Mouse (Mus musculus): ENCODE data around the gene Slc51b.

The Slc51b gene

DNA sequence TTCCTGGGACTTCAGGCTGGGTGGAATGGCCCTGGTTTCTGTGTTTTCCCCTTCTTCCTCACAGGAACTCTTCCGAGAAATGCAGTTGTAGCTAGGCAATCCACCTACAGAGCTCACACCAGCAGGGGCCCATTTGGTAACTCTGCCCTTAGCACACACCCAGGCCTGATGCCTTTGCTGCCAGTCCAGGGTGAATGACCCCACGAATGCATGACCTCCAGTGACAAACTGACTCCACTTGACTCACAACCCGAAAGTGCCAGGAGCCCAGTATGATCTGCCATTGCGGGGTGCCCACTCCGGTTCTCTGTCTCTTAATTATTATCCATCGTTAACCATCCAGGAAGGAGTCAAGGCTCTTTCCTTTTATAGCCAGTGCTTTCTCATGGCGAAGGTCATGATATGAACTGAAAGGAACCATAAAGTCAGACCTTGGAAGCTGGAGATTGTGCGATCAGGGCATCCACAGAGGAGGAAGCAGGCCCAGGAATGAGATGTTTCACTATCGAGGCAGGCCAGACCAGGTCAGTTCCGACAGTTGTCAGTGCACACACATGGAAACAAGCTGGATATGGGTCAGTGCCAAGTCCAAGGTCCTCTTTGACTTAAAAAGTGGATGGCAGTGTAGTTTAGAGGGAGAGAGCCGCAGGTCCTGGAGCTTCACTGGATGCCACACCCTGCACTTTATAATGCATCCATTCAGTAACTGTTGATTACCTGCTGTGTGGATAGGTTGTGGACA lies at the start of gene Slc51b:
Gene Slc51b (minus strand): TSS at position 196 of the 742 bp plus-strand sequence.
- in situ Hi-C loops (cut with MboI, MseI) = loop anchor here (10.0 kb wide), 1 partner anchor 982 kb away; no protein-coding TSS in a partner anchor

DNA sequence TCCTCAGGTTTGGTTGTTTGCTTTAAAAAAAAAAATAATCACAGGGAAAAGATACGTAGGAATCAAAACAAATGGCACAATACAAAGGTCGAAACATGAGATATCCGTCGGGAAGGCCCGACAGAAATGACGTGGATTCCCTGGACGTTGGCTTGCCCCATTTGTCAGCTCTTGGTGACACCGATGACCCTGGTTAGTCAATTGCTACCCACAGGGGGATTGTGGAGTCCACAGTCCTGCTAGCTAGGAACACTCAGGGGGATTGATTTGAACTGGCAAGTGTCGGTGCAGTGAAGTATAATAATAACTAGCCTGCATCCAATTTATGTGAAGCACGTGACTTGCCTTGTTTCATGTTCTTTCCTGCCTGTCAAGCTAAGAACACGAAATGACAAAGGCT lies 44.9 kb upstream of the Slc51b start:
- in situ Hi-C loops (cut with MboI, MseI) = no loop called here

DNA sequence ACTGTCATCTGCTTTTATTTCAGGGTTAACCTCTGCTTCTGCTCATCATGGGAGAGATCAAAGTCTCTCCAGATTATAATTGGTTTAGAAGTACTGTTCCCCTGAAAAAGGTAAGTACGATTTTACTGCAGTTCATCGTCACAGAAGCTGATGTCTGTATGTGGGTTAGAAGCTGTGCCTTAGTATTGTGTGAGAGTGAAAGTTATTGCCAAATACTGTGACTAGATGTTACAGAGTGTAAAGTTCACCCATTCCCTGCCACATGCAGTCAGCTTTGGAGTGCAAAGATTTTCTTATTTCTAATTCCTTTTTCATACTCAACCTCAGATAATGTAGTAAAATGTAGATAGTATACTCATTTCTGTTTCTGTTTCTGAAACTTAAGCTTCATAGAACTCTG lies 42.5 kb upstream of the Slc51b start:
- in situ Hi-C loops (cut with MboI, MseI) = no loop called here

DNA sequence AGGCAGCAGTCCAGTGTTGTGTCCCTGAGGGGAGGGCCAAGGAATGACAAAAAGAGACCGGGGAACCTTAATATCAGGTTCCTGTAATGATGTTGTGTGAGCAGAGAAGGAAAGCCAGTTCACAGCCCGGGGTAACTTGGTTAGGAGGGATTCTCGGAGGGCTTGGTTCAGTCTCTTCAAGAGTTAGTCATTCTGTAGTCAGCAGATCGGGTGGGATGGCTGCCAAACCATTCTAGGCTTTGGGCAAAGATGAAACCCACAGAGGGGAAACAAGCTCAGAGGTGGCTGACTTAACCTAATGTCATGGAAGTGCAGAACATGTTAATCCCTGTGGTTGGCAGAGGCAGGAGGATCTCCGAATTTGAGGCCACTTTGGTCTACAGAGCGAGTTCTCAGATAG lies 41.4 kb upstream of the Slc51b start:
- in situ Hi-C loops (cut with MboI, MseI) = loop anchor here (5.0 kb wide), 1 partner anchor 118 kb away; the partner anchor contains the start of gene Plekho2

DNA sequence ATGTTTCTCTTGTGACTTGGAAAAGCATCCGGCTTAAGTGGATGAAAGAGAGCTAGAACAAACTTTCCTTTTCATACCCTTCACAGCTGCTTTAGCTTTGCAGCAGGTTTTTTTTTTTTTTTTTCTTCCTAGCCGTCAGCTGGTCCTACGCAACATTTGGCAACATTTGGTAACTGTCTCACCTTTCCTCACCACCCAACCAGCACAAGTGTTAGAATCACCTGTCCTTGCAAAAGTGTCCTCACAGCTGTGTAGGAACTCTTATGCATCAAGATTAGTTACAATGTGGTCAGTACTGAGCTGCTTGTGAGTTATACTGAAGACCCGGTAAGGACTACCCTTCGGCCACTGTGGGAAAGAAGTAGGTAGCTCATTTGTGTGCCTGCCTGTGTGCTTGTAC lies 39.8 kb upstream of the Slc51b start:
- in situ Hi-C loops (cut with MboI, MseI) = loop anchor here (5.0 kb wide), 1 partner anchor 120 kb away; the partner anchor contains the start of gene Plekho2

DNA sequence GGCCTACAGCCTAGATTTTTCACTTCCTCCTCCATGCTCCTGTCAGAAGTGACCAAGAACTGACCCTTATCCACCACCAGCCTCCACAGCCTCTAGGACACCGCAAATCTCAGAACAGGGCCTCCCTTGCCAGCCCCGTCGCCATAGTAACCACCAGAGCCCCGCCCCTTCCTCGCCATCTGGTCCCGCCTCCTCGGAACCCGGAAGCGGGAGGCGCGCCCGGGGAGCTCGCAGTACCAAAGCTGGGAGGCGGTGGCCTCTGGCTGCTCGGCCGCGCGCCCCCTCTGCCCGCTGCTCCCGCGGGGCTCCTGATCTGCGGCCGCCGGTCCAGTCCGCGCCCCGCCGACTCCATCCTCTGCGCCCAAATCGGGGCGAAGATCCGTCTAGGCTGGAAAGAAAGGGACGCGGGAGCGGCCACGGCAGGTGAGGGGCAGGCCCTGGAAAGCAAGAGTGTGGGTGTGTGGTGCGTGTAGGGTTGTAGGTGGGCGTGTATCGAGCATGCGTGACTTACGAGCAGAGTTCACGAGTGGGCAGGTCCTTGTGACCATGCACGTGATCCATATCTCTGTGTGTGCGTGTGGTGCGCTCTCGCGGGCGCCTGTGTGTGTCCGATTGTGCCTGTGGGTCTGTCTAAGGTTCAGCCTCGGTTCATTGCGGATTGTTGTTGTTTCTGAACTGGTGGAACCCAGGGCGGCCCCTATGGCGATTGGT lies 38.1 kb upstream of the Slc51b start, which contains the start of gene Spg21:
Gene Spg21 (plus strand): TSS at position 216 of the 711 bp plus-strand sequence.
- in situ Hi-C loops (cut with MboI, MseI) = loop anchor here (5.0 kb wide), 1 partner anchor 121 kb away; the partner anchor contains the start of gene Plekho2

DNA sequence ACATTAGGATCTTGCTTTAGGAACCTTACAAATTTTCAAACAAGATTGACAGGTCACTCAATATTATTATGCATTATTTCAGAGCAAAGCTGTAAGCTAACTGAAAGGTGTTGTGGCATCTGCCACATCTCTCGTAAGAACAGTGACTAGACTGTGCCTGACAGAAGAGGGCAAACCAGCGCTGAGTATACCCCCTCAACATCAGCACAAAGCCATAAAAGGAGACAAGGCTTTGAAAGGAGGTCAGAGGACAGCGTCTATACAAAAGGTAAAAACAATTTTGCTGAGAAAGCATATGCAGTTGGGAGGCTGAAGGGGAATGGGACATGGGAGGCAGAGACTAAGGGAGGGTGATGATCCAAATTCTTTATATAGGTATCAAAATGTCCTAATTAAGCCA lies 37.4 kb upstream of the Slc51b start:
- in situ Hi-C loops (cut with MboI, MseI) = loop anchor here (5.0 kb wide), 1 partner anchor 122 kb away; the partner anchor contains the start of gene Plekho2

DNA sequence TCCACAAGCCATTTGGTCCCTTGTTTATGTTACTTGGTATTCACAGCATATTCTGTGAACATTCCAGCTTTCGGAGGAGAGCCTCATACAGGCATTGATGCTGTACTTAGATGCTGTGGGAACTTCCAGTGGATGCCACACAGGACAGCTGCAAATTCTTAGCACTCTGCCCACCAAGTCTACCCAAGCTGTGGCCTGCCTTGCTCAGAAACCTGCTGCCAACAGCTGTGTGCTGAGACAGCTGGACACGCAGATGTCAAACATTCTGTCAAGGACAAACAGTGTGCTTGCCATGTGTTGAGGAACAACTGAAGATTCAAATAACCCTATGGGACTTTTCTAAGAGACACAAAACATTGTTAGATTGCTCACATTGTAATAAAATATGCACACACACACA lies 36.2 kb upstream of the Slc51b start:
- in situ Hi-C loops (cut with MboI, MseI) = no loop called here

DNA sequence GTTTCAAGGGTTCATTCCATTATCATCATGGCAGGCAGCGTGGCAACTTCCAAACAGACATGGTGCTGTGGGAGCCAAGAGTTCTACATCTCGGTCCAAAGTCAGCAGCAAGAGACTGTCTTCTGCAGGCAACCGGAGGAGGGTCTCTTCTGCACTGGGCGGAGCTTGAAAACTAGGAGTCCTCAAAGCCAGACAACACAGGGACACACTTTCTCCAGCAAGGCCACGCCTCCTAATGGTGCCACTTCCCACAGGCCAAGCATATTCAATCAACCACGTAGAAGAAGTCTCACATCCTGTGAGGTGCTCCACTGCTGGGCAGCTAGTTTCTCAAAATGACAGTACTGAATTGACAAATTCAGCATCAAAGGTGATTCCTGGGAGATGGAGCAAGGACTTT lies 25.2 kb upstream of the Slc51b start:
- in situ Hi-C loops (cut with MboI, MseI) = no loop called here

DNA sequence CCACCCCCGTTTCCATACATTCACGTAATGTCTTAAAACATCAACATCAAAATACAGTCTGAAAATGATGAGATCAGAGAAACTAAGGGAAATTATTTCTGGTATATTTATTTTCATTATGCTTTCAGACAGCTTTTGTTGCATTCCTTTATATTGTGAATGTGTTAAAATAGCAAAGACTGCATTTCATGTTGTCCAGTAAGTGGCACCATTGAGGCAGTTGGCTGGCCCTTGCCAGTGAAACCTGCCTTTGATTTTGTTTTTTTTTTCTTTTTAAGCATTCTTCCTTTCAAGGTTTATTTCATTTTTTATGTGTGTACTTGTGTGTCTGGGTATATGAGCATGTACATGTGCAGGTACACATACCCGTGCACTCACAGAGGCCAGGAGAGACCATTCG lies 21.9 kb upstream of the Slc51b start:
- in situ Hi-C loops (cut with MboI, MseI) = no loop called here

DNA sequence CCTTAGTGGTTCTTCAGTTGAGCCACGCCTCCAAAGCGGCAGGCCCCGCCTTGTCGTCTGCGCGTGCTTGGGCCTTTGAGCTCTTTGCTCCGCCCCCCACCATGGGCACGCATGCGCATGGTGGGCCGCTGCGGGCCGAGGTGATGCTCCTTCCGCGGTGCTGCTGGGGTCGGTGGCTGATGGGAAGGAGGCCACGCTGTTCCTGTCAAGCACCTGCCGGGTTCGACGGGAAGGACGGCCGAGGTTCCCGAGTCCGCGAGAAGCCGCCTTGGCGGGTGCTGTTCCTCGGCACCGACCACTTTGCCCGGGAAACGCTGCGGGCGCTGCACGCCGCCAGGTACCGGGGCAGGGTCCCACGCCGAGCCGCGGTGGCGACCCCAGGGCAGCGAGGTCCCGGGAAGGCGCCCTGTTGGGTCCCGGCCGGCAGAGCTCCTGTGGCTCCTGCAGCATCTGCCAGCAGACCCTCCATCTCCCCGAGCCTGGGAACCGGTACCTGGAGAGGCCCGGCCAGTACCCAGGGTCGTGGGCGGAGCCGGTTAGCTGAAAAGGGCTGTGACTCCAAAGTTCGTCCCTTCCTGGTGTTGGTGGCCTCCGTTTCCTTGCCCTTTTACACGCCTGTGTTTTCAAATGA lies 13.0 kb upstream of the Slc51b start, which contains the start of gene Mtfmt:
Gene Mtfmt (plus strand): TSS at position 112 of the 631 bp plus-strand sequence.
- in situ Hi-C loops (cut with MboI, MseI) = no loop called here

DNA sequence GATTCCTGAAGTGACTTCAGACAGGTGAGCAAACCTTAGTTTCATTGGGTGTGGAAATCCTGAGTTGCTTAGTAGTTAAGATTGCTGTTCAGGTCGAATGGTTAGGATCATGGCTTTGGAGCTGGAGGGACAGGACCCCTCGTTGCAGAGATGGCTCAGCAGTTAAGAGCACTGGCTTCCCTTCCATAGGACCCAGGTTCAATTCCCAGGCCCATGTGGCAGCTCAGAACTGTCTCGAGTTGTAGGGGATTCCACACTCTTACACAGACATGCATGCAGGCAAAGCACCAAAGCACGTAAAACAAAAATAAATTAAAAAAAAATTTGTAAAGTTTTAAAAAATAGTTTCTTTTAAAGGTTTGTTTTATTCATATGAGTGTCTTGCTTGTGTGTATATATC lies 12.5 kb upstream of the Slc51b start:
- in situ Hi-C loops (cut with MboI, MseI) = no loop called here

DNA sequence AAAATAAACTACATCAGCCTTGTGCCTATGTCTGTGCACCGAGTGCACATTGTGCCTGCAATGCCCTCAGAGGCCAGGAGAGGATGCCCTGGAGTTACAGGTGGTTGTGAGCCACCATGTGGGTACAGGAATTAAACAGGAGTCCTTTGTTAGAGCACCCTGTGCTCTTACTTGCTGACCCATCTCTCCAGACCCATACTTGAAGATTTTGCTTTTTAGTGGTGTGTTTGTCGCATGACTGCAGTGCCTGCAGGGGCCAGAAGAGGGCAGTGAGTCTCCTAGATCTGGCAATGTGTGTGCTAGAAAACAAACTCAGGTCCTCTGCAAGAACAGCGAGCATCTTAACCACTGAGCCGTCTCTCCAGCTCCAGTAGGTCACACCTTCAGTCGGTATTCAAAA lies 11.4 kb upstream of the Slc51b start:
- in situ Hi-C loops (cut with MboI, MseI) = no loop called here

DNA sequence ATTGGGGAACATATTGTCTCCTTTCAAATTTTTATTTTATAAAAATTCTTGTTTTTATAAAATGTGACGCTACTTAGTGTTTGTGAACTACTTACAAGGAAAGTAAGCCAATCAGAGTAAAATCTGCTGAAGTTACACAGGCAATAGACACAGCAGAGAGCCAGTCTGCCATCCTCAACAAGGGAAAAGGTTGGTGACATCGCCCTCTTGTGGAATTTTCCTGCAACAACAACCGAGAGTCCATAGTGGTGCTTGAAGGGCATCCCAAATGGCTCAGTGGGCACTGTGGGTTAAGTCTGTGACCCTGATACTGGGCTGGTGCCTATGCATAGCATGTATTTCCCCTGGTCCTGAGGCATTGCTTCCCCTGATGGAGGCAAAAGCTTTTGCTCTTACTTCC lies 9.5 kb upstream of the Slc51b start:
- in situ Hi-C loops (cut with MboI, MseI) = no loop called here

DNA sequence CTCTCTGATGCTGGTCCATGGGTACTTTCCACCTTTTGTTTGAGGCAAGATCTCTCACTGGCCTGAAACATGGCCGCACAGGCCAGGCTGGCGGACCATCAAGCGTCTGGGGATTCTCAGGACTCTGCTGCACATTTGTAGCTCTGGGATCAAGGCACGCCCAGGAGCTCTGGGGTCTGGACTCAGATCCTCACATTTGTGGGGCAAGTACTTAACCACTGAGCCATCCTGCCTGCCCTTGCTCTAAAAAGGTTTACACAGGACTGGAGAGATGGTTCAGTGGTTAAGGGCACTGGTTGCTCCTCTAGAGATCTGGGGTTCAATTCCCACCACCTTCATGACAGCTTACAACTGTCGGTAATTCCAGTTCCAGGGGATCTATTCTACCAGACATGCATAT lies 8.2 kb upstream of the Slc51b start:
- in situ Hi-C loops (cut with MboI, MseI) = no loop called here

DNA sequence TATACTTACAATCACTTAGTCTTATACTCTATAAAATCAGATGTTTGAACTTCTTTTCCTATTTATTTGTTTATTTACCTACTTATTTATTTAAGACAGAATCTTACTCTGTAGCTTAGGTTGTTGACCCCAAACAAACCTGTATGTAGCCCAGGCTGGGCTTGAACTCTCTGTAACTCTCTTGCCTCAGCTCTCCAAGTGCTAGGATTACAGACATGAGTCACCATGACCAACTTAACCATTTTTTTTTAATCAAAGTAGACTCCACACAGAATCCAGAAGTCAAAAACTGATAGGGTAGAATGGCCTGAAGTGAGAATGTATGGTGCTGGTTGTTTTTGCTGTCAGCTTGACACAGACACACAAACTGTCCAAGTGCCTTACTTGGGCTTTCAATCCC lies 7.6 kb upstream of the Slc51b start:
- in situ Hi-C loops (cut with MboI, MseI) = no loop called here

DNA sequence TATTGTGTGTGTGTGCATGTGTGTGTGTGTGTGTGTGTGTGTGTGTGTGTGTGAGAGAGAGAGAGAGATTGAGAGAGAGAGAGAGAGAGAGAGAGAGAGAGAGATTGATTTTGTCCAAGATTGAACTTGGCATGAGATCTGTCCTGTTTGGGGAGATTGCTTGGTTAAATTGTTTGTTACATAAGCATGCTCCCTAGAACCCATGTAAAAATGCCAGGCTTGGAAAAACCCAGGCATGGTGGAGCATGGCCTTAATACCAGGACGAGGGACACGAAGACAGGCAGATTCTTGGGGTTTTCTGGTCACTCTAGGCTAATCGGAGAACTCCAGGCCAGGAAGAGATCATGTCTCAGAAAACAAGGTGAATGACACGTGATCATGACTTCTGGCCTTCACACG lies 5.2 kb upstream of the Slc51b start:
- in situ Hi-C loops (cut with MboI, MseI) = loop anchor here (10.0 kb wide), 1 partner anchor 977 kb away; no protein-coding TSS in a partner anchor

DNA sequence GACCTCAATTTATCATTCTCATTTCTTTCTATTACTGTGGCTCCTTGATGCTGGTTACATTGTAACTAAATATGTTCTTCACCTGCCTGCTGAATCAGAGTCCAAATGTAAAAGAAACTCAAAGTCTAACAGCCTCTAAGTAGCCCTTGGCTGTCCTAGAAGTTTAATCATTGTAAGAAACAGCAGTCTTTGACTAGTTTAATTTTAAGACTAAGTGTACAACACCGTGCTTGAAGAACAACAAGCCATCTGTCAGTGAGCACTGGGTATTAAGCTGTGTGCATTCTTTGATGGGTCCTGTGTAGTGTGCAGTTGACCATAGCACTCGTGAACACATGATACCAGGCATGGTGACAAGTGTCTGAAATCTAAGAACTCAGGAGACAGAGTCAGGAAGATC lies 4.8 kb upstream of the Slc51b start:
- in situ Hi-C loops (cut with MboI, MseI) = loop anchor here (10.0 kb wide), 1 partner anchor 977 kb away; no protein-coding TSS in a partner anchor

DNA sequence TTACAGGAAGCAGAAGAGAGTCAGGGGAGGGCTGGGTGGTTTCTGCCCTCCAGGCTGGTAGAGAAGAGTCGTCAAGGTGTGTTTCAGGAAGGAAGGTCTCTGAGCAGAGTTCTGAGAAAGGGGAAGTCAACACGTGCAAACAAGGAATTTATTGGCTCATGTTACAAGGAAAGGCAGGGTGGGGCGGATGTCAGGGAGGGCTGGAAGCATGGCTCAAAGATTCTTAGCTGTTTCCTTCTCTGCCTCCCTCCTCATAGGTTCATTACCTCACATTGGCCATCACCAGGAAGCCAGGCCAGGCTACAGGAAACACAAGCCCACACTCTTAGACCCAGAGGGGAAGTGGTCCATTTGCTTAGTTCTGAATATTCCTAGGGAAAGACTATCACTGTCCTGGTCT lies 1.6 kb upstream of the Slc51b start:
- in situ Hi-C loops (cut with MboI, MseI) = loop anchor here (10.0 kb wide), 1 partner anchor 980 kb away; no protein-coding TSS in a partner anchor

DNA sequence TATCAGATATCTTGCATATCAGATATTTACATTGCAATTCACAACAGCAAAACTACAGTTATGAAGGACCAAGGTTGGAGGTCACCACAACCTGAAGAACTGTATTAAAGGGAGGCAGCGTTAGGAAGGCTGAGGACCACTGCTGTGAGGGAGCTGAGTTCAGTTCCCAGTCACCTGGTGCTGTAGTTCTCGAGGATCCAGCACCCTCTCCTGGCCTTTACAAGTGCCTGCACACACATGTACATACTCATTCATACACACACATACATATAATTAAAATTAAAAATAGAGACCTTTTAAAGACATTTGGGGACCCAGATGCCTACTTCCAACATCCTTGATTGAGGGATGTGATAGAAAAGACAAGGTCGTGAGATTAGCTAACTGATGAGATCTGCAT lies 3.1 kb downstream of the Slc51b start:
- in situ Hi-C loops (cut with MboI, MseI) = loop anchor here (10.0 kb wide), 1 partner anchor 985 kb away; no protein-coding TSS in a partner anchor

DNA sequence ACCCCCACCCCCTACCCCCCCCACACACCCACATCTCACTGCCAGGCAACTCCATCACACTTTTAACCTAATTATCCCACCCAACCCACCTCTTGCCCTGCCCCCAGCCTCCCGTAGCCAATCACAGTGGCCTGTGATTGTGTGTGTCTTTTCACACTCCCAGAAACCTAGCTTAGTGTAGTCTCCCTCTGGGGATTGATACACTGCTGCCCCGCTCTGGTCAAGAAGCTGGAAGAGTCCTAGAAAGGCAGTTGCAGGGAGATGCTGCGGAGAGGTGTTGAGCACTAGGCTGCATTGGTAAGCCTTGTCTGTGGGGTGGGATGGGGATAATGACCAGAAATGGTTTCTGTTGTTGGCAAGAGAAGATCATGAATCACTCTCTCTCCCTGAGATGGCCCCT lies 5.0 kb downstream of the Slc51b start:
- in situ Hi-C loops (cut with MboI, MseI) = no loop called here

DNA sequence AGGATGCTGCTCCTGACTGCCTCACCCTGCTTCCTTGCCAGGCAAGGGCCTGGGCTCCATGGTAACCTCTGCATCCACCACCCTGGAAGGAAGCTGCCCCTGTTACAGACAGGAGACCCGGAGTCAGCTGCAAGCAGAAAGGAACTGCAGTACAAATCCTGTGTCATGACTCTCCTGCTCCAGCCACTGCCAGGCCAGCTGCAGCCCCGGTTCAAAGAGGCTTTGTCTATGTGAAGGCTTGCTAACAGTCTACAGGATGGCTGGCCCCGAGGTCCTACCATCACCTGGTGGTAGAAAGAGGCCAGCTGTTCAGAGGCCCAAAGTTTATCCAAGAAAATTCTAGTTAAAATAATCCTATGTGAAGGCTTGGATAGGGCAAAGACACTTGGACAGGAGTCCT lies 11.4 kb downstream of the Slc51b start:
- in situ Hi-C loops (cut with MboI, MseI) = no loop called here

All from T-helper 2 cell (primary cell).